Mouse (Mus musculus) heart, postnatal 14 days (tissue): Measurements from ENCODE around the gene Gm20388. TPM values are rescaled to one million over a fixed set of nuclear protein-coding genes. Genes with fewer than 3 reads are reported as not detected.

ENCODE experiments used
- DNase-seq, 2 experiments: peaks; one replicate each; pipeline ENCODE4 v3.0.0; 2021 to 2022
- intact Hi-C: fragments of 180-260 bp; cut with DNase I; formaldehyde crosslinking; loops from one replicate; pipeline ENCODE4 v1.15.1; 2025
- total RNA-seq, 2 experiments: library from RNA; stranded (reverse); gene quantifications; 2 replicates each; pipeline ENCODE4 v1.2.3; 2021

Gene Gm20388
- total RNA-seq, 2 experiments from 2014 or later, result 0.24 TPM; not detected in 1

GRCm38 (mm10) chr8:122836199-122836598 lies 2925.6 kb downstream of the Gm20388 start:
- intact Hi-C loops, result loop anchor here (5.0 kb wide), 3 partner anchors 231 to 366 kb away; partner anchors contain the start of gene Rpl13
- no peak for DNase-seq

- no peak for DNase-seq
- intact Hi-C loops, result loop anchor here (5.0 kb wide), 3 partner anchors 231 to 366 kb away; partner anchors contain the start of gene Rpl13
Measured at GRCm38 (mm10) chr8:122836696-122837095, 2926.1 kb downstream of the Gm20388 start.

- intact Hi-C loops, result no loop called here
- DNase-seq, result no peak
Measured at GRCm38 (mm10) chr8:122844161-122844560, 2933.5 kb downstream of the Gm20388 start.

- DNase-seq, result peak; percentile 43 to 66
- intact Hi-C loops, result no loop called here
Measured at GRCm38 (mm10) chr8:122845662-122846061, 2935.0 kb downstream of the Gm20388 start.

GRCm38 (mm10) chr8:122847829-122848561 lies 2937.4 kb downstream of the Gm20388 start, which contains the start of gene Cdh15:
Gene Cdh15 (plus strand): TSS chr8:122847966.
- intact Hi-C loops, result no loop called here

GRCm38 (mm10) chr8:122849152-122849910 lies 2938.7 kb downstream of the Gm20388 start:
- intact Hi-C loops, result no loop called here
- DNase-seq, result no peak

More at GRCm38 (mm10) chr8:122847829-122848561, 2937.4 kb downstream of the Gm20388 start, which contains the start of gene Cdh15:
- peak; percentile 27 to 57 for DNase-seq

- intact Hi-C loops, result no loop called here
Measured at GRCm38 (mm10) chr8:122850641-122851240, 2940.1 kb downstream of the Gm20388 start.

GRCm38 (mm10) chr8:122851692-122852545 lies 2941.3 kb downstream of the Gm20388 start:
- DNase-seq, result no peak
- intact Hi-C loops, result no loop called here

More at GRCm38 (mm10) chr8:122850641-122851240, 2940.1 kb downstream of the Gm20388 start:
- DNase-seq, result no peak

- intact Hi-C loops, result no loop called here
- DNase-seq, result no peak
Measured at GRCm38 (mm10) chr8:122852546-122852905, 2941.9 kb downstream of the Gm20388 start.

- DNase-seq, result peak in 1 of 2 experiments; percentile 30
- intact Hi-C loops, result no loop called here
Measured at GRCm38 (mm10) chr8:122853340-122853771, 2942.7 kb downstream of the Gm20388 start.

- intact Hi-C loops, result no loop called here
- no peak for DNase-seq
Measured at GRCm38 (mm10) chr8:122854388-122854787, 2943.7 kb downstream of the Gm20388 start.

- DNase-seq, result no peak
- intact Hi-C loops, result no loop called here
Measured at GRCm38 (mm10) chr8:122855123-122855522, 2944.5 kb downstream of the Gm20388 start.

GRCm38 (mm10) chr8:122856288-122856687 lies 2945.6 kb downstream of the Gm20388 start:
- no peak for DNase-seq
- intact Hi-C loops, result no loop called here

- DNase-seq, result no peak
- intact Hi-C loops, result no loop called here
Measured at GRCm38 (mm10) chr8:122859843-122860242, 2949.2 kb downstream of the Gm20388 start.

GRCm38 (mm10) chr8:122864719-122865129 lies 2954.1 kb downstream of the Gm20388 start:
- intact Hi-C loops, result no loop called here
- DNase-seq, result no peak

GRCm38 (mm10) chr8:122865441-122865840 lies 2954.8 kb downstream of the Gm20388 start:
- intact Hi-C loops, result no loop called here
- DNase-seq, result peak in 1 of 2 experiments; percentile 16

GRCm38 (mm10) chr8:122866231-122866630 lies 2955.6 kb downstream of the Gm20388 start:
- intact Hi-C loops, result no loop called here
- DNase-seq, result no peak

- no peak for DNase-seq
- intact Hi-C loops, result no loop called here
Measured at GRCm38 (mm10) chr8:122867982-122868381, 2957.3 kb downstream of the Gm20388 start.

- DNase-seq, result peak; percentile 40 to 47
Measured at GRCm38 (mm10) chr8:122870377-122870863, 2959.8 kb downstream of the Gm20388 start.

GRCm38 (mm10) chr8:122871663-122872062 lies 2961.0 kb downstream of the Gm20388 start:
- intact Hi-C loops, result no loop called here
- DNase-seq, result no peak

More at GRCm38 (mm10) chr8:122870377-122870863, 2959.8 kb downstream of the Gm20388 start:
- intact Hi-C loops, result no loop called here
